Mouse (Mus musculus) hindbrain, embryonic 15.5 days (tissue): ENCODE data around the gene Ccdc162. TPM values are rescaled to one million over a fixed set of nuclear protein-coding genes. Genes with fewer than 3 reads are reported as not detected.

Experiments
- ATAC-seq: fragments of 200-750 bp; cut with Nextera tagmentation; 2 replicates; pipeline ENCODE4 v1.8.0; 2017; ENCODE audit warnings: low read depth, moderate number of reproducible peaks, moderate TSS enrichment; ENCODE audit not compliant: low FRiP score
- H3K27ac ChIP-seq: fragments of 300-500 bp; sonication (generic); replicated peaks from 2 replicates; pipeline ENCODE4 v1.5.1; 2015; ENCODE audit warnings: mild to moderate bottlenecking, inconsistent platforms
- H3K27me3 ChIP-seq: fragments of 300-500 bp; sonication (generic); 2 replicates; pipeline ENCODE4 v1.6.1; 2015; ENCODE audit warnings: control low read depth, inconsistent platforms
- H3K36me3 ChIP-seq: fragments of 300-500 bp; sonication (generic); 2 replicates; pipeline ENCODE4 v1.6.1; 2015; ENCODE audit warnings: control low read depth, inconsistent platforms
- H3K4me1 ChIP-seq: fragments of 300-500 bp; sonication (generic); replicated peaks from 2 replicates; pipeline ENCODE4 v1.6.1; 2015; ENCODE audit warnings: control low read depth, inconsistent platforms
- H3K4me2 ChIP-seq: fragments of 300-500 bp; sonication (generic); 2 replicates; pipeline ENCODE4 v1.6.1; 2015; ENCODE audit warnings: moderate library complexity, mild to moderate bottlenecking, inconsistent platforms
- H3K4me3 ChIP-seq: fragments of 300-500 bp; sonication (generic); 2 replicates; pipeline ENCODE4 v1.5.1; 2015; ENCODE audit warnings: mild to moderate bottlenecking, inconsistent platforms
- H3K9ac ChIP-seq: fragments of 300-500 bp; sonication (generic); 2 replicates; pipeline ENCODE4 v1.6.1; 2015; ENCODE audit warnings: inconsistent platforms
- H3K9me3 ChIP-seq: fragments of 300-500 bp; sonication (generic); 2 replicates; pipeline ENCODE4 v1.6.1; 2016; ENCODE audit warnings: control low read depth, inconsistent platforms
- WGBS: fragments of 180-500 bp; shearing (Covaris S2); methylation state at CpG from one replicate; pipeline ENCODE4 v1.1.7; 2015; 5-methylcytosine and 5-hydroxymethylcytosine counted together
- microRNA-seq: library from miRNA; unstranded; fragments of <30 nt; microRNA quantifications from one replicate; pipeline ENCODE4, GENCODE M21; 2016
- polyA plus RNA-seq: library from polyadenylated mRNA; unstranded; fragments of >200 nt; fragmentation: Nextera tagmentation; extraction: Ambion mirVana; gene quantifications from 2 replicates; pipeline ENCODE4 v1.2.1, GENCODE M21; 2015

Ccdc162 gene
- polyA plus RNA-seq, 1 experiment from 2014 or later = 0.92 TPM

- WGBS = 53% methylated on average over 7 of the region's 7 CpGs
- Histone ChIP-seq H3K36me3 (no peaks in the 10 kb centered on the region; the same call in 1 of the 2 replicates), H3K9ac (no peak overlapping the region), H3K27ac (no peak overlapping the region), H3K27me3 (no peaks in the 10 kb centered on the region), H3K9me3 (no peaks in the 10 kb centered on the region), H3K4me3 (peak overlapping the region; percentile 72), H3K4me2 (peak overlapping the region; percentile 95), H3K4me1 (peaks cover 19% of the 10 kb centered on the region)
- no peak for ATAC-seq
Measured at GRCm38 (mm10) chr10:41488877-41489276, 227.6 kb downstream of the Ccdc162 start.

Small RNA genes within 50 kb of the gene (microRNA-seq; reads per million reads assigned to microRNA genes)
- not detected for gene Mir3473b

Other genes with a start within 250 kb of the Ccdc162 start
- gene Mical1, start 240.3 kb downstream of the Ccdc162 start, polyA plus RNA-seq = 24.6 and 29.1 TPM in 2 replicates
- gene Smpd2, start 226.3 kb downstream of the Ccdc162 start, polyA plus RNA-seq = 45.6 and 48.3 TPM in 2 replicates
- 3.7 and 4.5 TPM in 2 replicates for gene Ppil6, start 226.2 kb downstream of the Ccdc162 start, polyA plus RNA-seq
- 53.4 and 55.4 TPM in 2 replicates for gene Cd164, start 197.2 kb downstream of the Ccdc162 start, polyA plus RNA-seq
- 14.7 and 14.9 TPM in 2 replicates for gene Cep57l1, start 93.2 kb upstream of the Ccdc162 start, polyA plus RNA-seq
- 33.6 and 37.4 TPM in 2 replicates for gene Sesn1, start 93.3 kb upstream of the Ccdc162 start, polyA plus RNA-seq